Mouse (Mus musculus) liver, postnatal 0 days (tissue): ENCODE results near the gene Epha2.

Experiments used
- CTCF ChIP-seq: sonication (generic); IDR thresholded peaks from 2 replicates; pipeline ENCODE4 v1.5.1; 2016; ENCODE audit warnings: antibody characterized with exemption, low read depth
- EP300 ChIP-seq: IDR thresholded peaks from 2 replicates; pipeline ENCODE4 v1.6.1; 2016; ENCODE audit warnings: antibody characterized with exemption, low read depth, mild to moderate bottlenecking

- no peak for TF ChIP-seq EP300
- no peak for TF ChIP-seq CTCF
Measured at GRCm38 (mm10) chr4:141316498-141317180, 15.6 kb downstream of the Epha2 start.
